Mouse (Mus musculus): ENCODE results near the gene Cdc42. TPM values are rescaled to one million over a fixed set of nuclear protein-coding genes. Genes with fewer than 3 reads are reported as not detected.

Cdc42 gene
- polyA plus RNA-seq (2016; fragmentation: Nextera tagmentation; extraction: Ambion mirVana), result 592 and 604 TPM in 2 replicates

DNA sequence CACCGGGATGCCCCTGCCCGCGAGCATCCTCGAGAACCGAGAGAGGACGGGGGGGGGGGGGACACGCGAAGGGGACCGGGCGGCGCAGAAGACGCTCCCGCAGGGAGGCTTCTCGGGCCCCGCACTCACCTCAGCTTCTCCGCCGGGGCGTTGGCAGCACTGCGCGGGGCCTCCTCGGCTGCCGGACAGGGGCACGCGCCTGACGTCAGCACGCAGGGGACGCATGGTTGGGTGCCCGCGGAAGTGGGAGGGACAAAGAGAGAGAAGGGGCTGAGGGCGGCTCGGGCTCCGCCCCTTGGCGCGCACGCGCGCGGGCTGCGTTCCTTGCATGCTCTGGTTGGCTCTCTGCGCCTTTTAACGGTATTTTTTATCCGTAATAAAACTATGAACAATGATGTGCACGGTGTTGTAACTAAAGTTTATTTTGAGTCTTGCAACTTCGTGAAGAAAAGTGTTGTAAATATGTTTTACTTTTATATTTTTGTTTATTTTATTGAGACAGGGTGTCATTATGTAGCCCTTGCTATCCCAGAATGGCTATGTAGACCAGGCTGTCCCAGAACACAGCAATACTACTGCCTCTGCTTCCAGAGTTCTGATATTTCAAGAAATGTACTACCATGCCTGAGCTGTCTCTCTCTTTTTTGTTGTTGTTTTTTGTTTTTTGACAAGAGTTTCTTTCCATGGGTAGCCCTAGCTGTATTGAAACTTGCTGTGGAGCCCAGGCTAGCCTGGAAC lies at the start of gene Cdc42:
Cdc42 (minus strand) TSS at position 204 of the 738 bp plus-strand sequence.
- H3K9me3 ChIP-seq, result no peaks in the 10 kb centered on the region
- under 1% methylated on average over 44 of the region's 44 CpGs for WGBS

DNA sequence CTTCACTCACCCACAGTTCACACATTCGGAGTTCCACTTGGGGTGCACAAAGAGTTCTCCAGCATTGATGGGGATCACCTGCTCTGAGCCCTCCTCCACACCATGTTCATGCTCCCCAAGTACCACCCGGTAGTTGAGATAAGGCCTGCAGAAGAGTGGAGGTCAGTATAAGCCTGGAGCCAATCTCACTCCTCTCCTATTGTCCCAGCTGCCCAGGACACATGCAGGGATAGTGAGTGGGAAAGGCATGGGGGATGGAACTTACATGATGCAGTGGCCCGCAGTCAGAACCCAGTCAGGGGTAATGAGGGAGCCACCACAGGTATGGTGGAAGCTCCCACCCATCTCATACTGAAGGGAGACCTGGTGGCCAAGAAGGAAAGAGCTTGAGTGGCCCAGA lies 48.1 kb upstream of the Cdc42 start:
- 88% methylated on average over 3 of the region's 3 CpGs for WGBS
- Histone ChIP-seq H3K36me3 (no peaks in the 10 kb centered on the region), H3K27me3 (ENCODE audit: insufficient read depth, poor library complexity, severe bottlenecking) (no peaks in the 10 kb centered on the region), H3K27ac (no peak overlapping the region), H3K4me3 (no peak overlapping the region), H3K4me1 (replicated peaks) (no peaks in the 10 kb centered on the region), H3K9me3 (no peaks in the 10 kb centered on the region)
- no peak for DNase-seq (ENCODE audit: low spot score)

More for the DNA sequence above, at the start of gene Cdc42:
- peaks cover 35% of the 10 kb centered on the region for H3K4me1 ChIP-seq (replicated peaks)
- H3K36me3 ChIP-seq, result no peaks in the 10 kb centered on the region
- H3K27ac ChIP-seq, result peak within 1 kb of the TSS; percentile 100
- H3K27me3 ChIP-seq (ENCODE audit: insufficient read depth, poor library complexity, severe bottlenecking), result no peaks in the 10 kb centered on the region
- peak; percentile 98 for DNase-seq (ENCODE audit: low spot score)
- H3K4me3 ChIP-seq, result peak within 1 kb of the TSS; percentile 96

DNA sequence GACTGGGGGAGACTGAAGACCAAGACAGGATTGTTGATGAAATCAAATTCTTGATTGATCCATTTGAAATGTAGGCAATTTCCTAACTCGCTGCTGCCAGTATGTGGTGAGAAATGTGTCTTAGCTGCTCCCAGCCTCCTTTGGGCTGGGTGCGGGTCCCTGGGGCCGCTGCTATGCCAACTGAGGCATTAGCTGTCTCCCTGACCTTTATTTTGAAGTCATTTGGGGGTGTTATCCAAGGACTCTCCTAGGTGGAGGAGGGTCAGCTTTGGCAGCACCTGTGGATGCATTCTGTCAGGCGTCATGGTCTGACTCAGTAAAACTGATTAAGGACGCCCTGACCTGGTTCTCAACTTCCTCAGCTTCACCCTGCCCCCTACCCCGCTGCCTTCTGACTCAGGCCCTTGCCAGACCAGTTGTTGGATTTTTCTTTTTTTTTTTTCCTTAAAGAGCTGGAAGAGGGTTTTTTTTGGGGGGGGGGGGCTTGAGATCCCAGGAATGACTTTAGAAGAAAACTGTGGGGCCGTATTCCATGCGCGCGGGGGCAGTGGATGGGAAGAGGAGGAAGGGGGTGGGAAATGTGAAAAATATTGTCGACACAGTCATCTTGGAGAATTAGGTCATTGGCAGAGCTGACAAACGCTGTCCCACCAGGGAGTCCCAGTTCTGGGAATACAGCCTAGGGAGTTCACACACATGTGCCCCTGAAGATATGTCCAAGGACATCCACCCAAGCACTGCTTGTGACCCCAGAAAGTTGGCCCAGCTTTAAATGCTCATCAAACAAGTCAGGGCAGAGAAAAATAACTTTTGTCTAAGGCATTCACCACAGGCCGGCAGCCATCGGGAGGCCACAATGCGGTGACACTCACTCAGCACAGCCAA lies 39.4 kb upstream of the Cdc42 start:
- no peak overlapping the region for H3K27ac ChIP-seq
- no peak for DNase-seq (ENCODE audit: low spot score)
- peaks cover 2% of the 10 kb centered on the region; the same call in 1 of the 2 replicates for H3K9me3 ChIP-seq
- H3K4me1 ChIP-seq (replicated peaks), result 0 out of 2 replicates have a peak, but pooled peaks cover 4% of the 10 kb centered on the region
- no peak overlapping the region for H3K4me3 ChIP-seq
- 81% methylated on average over 15 of the region's 15 CpGs for WGBS
- H3K27me3 ChIP-seq (ENCODE audit: insufficient read depth, poor library complexity, severe bottlenecking), result no peaks in the 10 kb centered on the region
- no peaks in the 10 kb centered on the region for H3K36me3 ChIP-seq

DNA sequence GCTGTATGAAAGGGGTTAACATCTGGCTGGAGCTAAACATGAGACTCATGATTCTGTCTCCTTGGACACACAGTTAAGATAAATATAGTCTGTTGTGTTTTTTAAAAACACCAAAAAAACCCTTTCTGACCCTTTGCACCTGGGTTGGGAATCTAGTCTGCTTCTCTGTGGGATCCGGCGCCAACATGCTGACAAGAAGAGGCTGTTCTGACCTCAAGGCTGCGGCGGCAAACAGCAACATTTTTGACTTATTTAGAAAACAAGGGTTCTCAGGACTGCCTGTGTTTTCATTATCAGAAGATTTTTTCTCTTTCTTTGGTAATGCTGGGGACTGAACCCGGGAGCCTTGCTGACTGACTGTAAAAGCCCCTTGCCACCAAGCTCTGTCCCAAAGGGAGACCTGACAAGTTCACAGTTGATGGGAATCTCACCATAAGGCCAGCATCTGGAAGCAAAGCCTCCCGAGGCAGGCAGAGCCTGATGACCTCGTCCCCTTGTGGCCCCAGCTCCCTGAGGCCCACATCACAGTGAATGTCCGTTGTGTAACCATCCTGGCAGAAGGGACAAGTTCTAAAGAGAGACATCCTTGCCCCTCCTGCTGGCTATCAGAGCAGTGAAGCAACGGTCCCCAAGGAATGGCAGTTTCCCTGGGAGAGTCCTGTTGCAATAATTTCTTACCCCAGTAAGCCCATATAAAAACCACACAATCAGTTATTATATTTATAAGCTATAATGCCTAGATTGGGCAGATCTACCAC lies 36.0 kb upstream of the Cdc42 start:
- Histone ChIP-seq H3K4me1 (replicated peaks) (peaks cover 17% of the 10 kb centered on the region), H3K36me3 (peaks cover 10% of the 10 kb centered on the region; the same call in 1 of the 2 replicates), H3K4me3 (no peak overlapping the region), H3K9me3 (peaks cover 2% of the 10 kb centered on the region; the same call in 1 of the 2 replicates), H3K27me3 (ENCODE audit: insufficient read depth, poor library complexity, severe bottlenecking) (no peaks in the 10 kb centered on the region), H3K27ac (no peak overlapping the region)
- DNase-seq (ENCODE audit: low spot score), result no peak
- WGBS, result 63% methylated on average over 9 of the region's 9 CpGs

DNA sequence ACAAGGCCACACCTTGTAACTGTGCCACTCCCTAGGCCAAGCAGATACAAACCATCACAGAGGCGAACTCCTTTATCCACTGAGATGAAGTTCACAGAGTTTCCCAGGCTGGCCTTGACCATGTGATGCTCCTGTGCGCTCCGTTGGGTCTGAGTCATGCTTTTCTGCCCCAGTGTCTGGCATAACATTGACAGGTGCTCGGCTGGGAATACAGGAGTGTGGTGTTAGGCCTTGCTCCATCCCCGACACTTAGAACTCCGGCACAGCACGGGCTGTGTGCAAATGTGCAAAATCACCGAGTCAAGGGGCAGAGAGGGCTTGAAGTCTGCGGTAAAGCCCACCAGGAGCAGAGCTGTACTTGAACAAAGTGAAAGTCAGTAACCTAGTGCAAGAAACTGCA lies 35.4 kb upstream of the Cdc42 start:
- DNase-seq (ENCODE audit: low spot score), result no peak
- Histone ChIP-seq H3K27me3 (ENCODE audit: insufficient read depth, poor library complexity, severe bottlenecking) (no peaks in the 10 kb centered on the region), H3K4me1 (replicated peaks) (peaks cover 18% of the 10 kb centered on the region), H3K9me3 (peaks cover 2% of the 10 kb centered on the region; the same call in 1 of the 2 replicates), H3K27ac (no peak overlapping the region), H3K4me3 (no peak overlapping the region), H3K36me3 (peaks cover 10% of the 10 kb centered on the region; the same call in 1 of the 2 replicates)
- WGBS, result 87% methylated on average over 9 of the region's 9 CpGs

DNA sequence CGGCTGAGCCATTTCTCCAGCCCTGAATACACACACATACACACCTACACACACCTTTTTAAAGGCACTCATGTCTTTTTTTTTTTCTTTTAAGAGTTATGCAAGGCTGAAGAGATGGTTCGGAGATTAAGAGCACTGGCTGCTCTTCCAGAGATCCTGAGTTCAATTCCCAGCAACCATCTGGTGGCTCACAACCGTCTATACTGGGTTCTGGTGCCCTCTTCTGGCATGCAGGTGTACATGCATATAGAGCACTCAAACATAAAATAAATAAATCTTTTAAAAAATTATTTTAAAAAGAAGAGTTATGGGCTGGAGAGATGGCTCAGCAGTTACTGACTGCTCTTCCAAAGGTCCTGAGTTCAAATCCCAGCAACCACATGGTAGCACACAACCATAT lies 33.8 kb upstream of the Cdc42 start:
- no peak for DNase-seq (ENCODE audit: low spot score)
- no peaks in the 10 kb centered on the region for H3K27me3 ChIP-seq (ENCODE audit: insufficient read depth, poor library complexity, severe bottlenecking)
- H3K27ac ChIP-seq, result no peak overlapping the region
- WGBS, result 94% methylated on average over 3 of the region's 3 CpGs
- H3K4me3 ChIP-seq, result no peak overlapping the region
- H3K36me3 ChIP-seq, result peaks cover 10% of the 10 kb centered on the region; the same call in 1 of the 2 replicates
- peaks cover 2% of the 10 kb centered on the region; the same call in 1 of the 2 replicates for H3K9me3 ChIP-seq
- H3K4me1 ChIP-seq (replicated peaks), result peaks cover 27% of the 10 kb centered on the region

DNA sequence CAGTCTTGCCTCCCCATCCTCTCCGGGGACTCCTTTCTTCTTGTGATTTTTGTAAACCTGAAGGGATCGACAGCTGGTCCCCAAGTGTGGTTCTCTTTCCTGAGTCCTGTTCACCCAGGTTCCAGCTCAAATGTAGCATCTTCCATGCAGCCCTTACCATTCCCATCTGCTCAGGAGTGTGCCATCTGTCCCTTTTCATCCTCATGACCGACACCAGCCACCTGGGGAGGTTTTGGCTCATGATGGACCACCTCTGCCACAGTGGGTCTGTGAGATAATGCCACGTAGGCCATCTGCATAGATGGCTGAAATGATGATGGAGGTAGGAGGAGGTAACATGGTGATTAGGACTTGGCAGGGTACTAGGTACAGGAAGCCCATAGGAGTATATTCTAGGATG lies 32.7 kb upstream of the Cdc42 start:
- 89% methylated on average over 4 of the region's 4 CpGs for WGBS
- no peak for DNase-seq (ENCODE audit: low spot score)
- peaks cover 10% of the 10 kb centered on the region; the same call in 1 of the 2 replicates for H3K36me3 ChIP-seq
- no peaks in the 10 kb centered on the region for H3K27me3 ChIP-seq (ENCODE audit: insufficient read depth, poor library complexity, severe bottlenecking)
- H3K27ac ChIP-seq, result no peak overlapping the region
- no peaks in the 10 kb centered on the region for H3K9me3 ChIP-seq
- H3K4me3 ChIP-seq, result no peak overlapping the region
- H3K4me1 ChIP-seq (replicated peaks), result peaks cover 27% of the 10 kb centered on the region

DNA sequence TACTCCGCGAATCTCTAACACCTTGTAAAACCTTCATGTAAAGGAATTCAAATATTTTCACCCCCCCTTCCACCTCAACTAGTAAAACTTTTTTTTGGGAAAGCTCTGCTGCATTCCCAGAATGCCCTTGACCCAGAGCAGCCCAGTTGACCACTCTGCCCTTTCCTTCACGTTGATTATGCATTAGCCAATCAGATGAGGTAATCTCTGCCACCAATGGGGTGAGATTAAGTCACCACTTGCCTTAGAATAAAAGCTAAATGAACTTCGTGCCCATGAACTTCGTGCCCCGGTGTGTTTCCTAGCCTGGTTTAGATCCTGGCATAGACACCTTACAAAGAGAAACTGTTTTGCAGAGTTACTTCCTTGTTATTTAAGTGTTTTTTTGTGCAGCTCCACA lies 31.5 kb upstream of the Cdc42 start:
- no peaks in the 10 kb centered on the region for H3K9me3 ChIP-seq
- H3K27me3 ChIP-seq (ENCODE audit: insufficient read depth, poor library complexity, severe bottlenecking), result no peaks in the 10 kb centered on the region
- H3K4me1 ChIP-seq (replicated peaks), result peaks cover 27% of the 10 kb centered on the region
- DNase-seq (ENCODE audit: low spot score), result no peak
- WGBS, result 50% methylated on average over 6 of the region's 6 CpGs
- H3K36me3 ChIP-seq, result peaks cover 10% of the 10 kb centered on the region; the same call in 1 of the 2 replicates
- H3K4me3 ChIP-seq, result peak overlapping the region; percentile 67
- peak overlapping the region; percentile 93 for H3K27ac ChIP-seq

DNA sequence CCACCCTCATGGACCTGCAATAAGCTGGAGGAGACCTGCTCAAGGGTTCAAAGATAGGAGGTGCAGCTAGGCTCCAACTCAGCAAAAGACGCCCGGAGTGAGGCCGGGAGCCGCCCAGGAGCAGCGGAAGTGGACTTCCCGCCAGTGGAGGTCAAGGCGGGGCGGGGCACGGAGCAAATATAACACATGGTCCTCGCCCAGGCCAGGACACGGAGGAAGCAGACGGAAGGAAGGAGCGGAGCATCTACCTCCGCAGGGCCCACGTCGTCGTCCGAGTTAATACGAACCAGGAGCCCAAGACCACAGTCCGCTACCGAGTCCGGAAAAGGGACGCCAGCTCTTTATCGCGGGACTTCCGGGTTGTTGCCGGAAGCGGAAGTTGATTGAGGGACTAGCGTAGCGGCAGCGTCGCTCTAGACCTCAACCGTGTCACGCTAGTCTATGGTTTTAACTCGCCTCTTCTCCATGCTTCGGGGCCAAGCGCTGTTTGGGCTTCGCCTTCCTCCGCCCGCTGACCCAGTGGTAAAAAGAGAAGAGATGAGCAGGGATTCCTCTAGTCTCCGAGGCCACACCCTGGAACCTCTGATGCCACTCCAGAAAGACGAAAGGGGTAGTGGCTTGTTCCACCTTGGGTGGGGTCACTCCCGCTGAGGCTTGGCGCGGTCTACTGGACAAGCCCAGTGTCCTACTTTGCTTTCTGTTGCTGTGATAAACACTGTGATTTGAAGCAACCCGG lies 30.7 kb upstream of the Cdc42 start:
- under 1% methylated on average over 46 of the region's 46 CpGs for WGBS
- peak overlapping the region; percentile 67 for H3K4me3 ChIP-seq

DNA sequence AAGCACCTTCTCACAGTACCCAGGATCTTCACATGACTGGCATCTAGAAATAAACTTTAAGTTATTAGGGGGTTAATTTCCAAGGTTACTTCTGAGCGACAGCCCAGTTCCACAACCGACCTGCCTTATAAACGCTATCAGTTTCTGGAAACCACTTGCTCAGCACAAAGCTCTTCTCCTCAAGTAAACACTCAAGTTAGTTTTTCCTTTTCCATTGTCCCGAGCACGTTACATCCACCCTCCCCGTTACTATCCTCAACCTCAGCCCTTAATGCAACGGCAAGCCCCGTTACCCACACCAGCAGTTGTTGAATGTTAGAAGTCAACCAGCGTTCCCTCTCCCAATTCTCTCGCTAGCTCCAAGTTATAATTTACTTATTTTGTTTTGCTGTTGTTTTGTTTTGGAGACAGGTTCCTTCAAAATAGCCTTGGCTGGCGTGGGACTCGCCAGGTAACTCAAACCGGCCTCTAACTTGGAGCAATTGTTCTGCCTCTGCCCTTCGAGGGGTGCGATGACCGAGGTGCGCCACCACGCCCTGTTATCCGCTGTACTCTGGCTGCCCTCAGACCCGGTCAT lies 30.1 kb upstream of the Cdc42 start:
- Histone ChIP-seq H3K4me3 (peak overlapping the region; percentile 67), H3K27me3 (ENCODE audit: insufficient read depth, poor library complexity, severe bottlenecking) (no peaks in the 10 kb centered on the region), H3K27ac (peak overlapping the region; percentile 93), H3K9me3 (no peaks in the 10 kb centered on the region), H3K4me1 (replicated peaks) (peaks cover 24% of the 10 kb centered on the region), H3K36me3 (peaks cover 10% of the 10 kb centered on the region; the same call in 1 of the 2 replicates)
- DNase-seq (ENCODE audit: low spot score), result no peak
- WGBS, result 2% methylated on average over 20 of the region's 20 CpGs

More for the DNA sequence above, 30.7 kb upstream of the Cdc42 start:
- Histone ChIP-seq H3K4me1 (replicated peaks) (peaks cover 24% of the 10 kb centered on the region), H3K27ac (peak overlapping the region; percentile 93), H3K9me3 (no peaks in the 10 kb centered on the region), H3K36me3 (peaks cover 10% of the 10 kb centered on the region; the same call in 1 of the 2 replicates), H3K27me3 (ENCODE audit: insufficient read depth, poor library complexity, severe bottlenecking) (no peaks in the 10 kb centered on the region)
- DNase-seq (ENCODE audit: low spot score), result peak; percentile 92

DNA sequence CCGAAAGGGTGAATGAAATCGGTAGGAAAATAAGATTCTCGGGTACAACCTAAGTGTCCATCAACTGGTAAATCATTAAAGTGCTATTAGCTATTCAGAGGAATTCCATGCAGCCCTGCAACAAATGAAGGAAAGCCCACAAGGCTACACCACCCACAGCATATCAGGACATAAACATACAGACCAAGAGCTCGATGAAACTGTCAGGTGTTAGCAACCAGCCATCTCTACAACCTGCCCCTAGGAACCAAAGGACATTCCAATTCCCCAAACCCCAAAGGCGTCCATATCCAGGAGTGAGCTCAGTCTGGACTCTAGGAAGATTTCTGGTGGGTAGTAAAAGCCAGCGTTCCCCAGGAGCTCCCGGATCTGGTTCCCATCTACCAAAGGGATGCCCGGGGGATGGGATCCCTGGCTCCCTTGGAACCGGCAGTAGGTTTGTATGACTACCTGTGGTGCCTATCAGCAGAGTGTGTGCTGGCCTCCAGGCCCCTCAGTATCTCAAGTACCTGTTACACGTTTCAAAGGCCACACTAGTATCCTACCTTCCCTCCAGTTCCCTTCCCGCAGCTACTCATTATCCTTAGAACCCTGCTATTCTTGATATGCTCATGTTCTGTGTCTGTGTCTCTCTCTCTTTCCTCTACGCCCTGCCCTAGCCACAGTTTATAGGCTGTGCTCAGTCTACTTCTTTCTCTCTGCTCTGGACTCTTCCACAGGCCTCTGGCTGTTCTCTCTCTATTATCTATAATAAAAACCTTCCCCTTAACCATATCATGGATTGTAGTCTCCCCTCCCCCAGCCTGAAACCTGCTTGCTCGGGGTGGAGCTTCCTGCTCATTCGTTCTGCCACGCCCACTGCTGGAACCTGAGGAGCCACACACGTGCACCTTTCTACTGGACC lies 23.4 kb upstream of the Cdc42 start:
- H3K4me3 ChIP-seq, result peak overlapping the region; percentile 13; the same call in 1 of the 2 replicates
- DNase-seq (ENCODE audit: low spot score), result no peak

More for the DNA sequence above, 23.4 kb upstream of the Cdc42 start:
- peaks cover 13% of the 10 kb centered on the region for H3K4me1 ChIP-seq (replicated peaks)
- H3K9me3 ChIP-seq, result no peaks in the 10 kb centered on the region
- 36% methylated on average over 15 of the region's 16 CpGs for WGBS
- H3K27me3 ChIP-seq (ENCODE audit: insufficient read depth, poor library complexity, severe bottlenecking), result no peaks in the 10 kb centered on the region
- peak overlapping the region; percentile 23 for H3K27ac ChIP-seq
- no peaks in the 10 kb centered on the region for H3K36me3 ChIP-seq

Data from hindbrain, embryonic 10.5 days (tissue).